Mouse (Mus musculus) heart, adult 9 months (tissue): ENCODE data around the gene Arhgap23.
A peak's percentile ranks its signal among the peaks of the same experiment; 100 is the strongest.

Experiments
- DNase-seq, 2 experiments: peaks; one replicate each; pipeline ENCODE4 v3.0.0; 2022; ENCODE audit warnings: low spot score in 2 of 2

Arhgap23 gene

DNA sequence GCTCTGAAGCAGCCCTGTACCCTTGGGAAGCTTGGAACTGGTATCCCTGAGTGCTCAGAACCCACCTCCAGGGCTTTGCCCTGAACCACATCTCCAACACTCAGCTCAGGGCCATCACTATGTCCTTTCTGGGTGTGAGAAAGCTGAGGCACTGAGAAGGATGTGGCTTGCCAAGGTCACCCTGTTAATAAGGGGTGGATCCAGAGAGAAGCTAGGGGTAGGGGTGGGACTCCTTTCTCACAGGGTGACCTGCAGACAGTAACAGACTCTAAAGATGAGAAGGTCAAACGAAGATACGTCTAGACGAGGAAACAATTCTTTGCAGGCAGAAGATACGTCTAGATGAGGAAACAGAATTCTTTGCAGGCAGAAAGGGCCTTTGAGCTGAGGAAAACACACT is 87.5 kb downstream of the Arhgap23 start:
- DNase-seq, result no peak

DNA sequence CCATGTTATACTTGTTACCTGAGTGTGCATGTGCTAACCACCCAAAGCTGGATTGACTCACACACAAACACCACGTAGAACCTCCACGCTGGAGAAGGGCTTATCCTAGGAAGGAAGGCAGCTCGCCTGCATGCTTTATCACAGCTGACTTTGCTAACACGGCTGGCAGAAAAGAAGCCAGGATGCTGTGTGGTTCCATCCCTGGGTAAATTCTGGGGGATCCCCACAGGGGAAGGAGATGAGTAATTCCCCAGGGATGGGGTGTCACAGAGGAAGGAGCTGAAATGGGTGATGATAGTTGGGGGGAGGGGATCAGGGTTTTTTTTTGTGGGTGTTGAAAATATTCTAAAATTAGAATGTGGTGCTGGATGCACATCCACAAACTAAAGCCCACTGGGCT is 90.5 kb downstream of the Arhgap23 start:
- DNase-seq, result no peak

DNA sequence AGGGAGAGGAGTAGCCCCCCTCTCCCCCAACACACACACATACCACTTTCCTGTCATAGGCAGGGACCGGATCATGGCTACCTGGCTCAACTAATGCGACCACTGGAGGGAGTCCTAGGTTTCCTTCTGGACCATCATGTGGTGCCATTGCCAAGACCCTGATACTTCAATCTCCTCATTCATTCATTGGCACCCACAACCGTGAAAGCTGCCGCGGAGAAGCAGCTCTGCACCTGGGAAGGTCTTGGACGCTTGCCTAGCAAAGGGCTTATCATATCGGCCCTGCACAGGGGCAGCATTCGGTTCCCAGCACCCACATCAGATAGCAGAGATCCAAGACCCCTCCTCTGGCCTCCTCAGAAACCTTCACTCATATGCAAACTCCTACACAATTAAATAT is 91.0 kb downstream of the Arhgap23 start:
- DNase-seq, result no peak

DNA sequence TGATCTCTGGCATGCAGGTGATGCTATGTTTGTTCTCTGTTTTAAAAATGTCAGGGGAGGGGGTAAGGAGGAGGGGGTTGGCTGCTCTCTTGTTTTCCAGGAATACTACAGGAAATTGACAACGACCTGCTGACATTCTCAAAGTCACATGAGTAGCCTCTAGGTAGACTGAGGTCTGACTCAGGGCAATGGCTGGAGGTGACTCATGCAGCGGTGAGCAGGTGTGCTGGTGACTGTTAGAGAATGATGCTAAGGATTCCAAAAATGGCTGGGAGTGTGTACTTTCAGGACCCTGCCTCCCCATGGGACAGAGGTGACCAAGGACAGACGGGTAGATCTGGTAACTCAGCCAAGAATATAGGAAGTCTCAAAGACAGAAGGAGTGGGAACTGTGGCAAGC is 92.9 kb downstream of the Arhgap23 start:
- no peak for DNase-seq

DNA sequence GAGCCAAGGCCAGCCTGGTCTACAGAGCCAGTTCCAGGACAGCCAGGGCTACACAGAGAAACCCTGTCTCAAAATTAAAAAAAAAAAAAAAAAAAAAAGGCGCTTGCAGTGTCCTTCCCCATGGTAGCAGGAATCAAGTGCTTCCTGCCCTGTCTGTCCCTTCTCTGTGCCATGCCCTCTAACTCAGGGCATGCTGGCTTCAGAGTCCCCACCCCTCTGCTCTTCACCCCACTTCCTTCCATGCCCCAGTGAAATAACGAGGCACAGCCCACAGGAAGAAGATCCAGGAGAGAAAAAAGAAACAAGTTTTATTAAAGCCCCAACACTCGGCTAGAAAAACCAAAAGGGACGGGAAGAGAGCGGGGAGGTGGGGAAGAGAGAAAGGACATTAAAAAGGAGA is 93.7 kb downstream of the Arhgap23 start:
- no peak for DNase-seq

DNA sequence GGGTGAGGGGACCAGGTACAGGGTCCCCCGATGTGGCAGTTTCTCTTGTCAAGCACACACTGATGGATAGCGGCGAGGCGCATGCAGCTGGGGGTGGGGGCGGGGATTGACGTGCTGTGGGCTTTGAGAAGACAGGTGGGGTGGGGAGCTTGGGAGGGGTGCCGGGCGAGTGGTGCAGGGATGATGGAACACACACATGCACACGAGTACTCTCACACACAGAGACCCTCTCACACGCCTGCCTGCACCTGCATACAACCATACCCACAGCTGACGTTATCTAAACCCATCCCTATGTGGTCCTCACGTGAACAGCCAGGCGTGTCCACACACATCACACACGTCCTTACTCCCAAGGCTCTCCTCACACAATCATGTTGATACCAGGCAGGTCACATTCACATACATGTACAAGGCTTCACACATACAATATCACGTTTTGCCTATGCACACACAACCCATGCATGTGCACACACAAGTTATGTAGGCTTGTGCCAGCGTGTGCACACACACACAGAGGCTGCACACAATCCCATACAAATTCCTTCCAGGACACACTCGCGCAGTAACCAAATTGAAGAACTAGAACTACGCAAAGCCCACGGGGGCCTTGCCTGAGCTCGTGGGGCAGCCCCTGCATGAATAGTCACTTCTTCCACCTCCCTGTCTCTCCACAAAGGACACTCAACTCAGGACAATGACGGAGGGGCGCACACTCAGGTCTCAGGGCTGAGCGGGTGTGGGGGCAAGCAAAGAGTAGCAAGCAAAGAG is 94.6 kb downstream of the Arhgap23 start:
- DNase-seq, result no peak

DNA sequence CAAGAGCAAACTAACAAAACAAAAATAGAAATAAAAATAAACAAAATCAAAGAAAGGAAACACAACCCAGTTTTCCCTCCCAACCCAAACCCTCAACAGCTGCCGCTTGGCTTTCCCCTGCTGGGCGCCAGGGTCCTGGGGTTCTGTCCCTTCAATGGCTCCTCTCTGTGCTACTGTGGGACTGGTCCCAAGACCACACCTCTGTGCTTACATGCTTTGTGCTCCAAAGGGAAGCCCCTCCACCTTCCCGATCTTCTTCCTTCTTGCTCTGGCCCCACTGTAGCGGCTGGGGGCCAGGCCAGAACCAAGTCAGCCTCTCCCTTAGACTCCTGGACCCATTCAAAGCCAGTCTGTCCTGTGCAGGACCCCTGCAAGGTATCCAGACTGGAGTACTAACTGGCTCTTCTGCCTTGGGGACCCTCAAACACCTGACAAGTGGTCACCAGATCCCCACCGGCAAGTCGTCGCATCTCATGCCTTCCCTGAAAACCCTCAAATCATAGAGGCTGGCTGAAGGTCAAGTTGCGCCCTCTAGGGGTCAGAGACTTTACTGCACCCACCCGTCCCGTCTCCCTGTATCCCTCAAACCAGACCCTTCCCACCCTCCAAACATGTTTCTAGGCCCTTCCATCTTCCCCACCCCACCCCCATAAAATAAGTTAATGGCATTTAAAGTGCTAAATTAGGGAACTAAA is 95.8 kb downstream of the Arhgap23 start:
- peak; percentile 47 to 51 for DNase-seq

DNA sequence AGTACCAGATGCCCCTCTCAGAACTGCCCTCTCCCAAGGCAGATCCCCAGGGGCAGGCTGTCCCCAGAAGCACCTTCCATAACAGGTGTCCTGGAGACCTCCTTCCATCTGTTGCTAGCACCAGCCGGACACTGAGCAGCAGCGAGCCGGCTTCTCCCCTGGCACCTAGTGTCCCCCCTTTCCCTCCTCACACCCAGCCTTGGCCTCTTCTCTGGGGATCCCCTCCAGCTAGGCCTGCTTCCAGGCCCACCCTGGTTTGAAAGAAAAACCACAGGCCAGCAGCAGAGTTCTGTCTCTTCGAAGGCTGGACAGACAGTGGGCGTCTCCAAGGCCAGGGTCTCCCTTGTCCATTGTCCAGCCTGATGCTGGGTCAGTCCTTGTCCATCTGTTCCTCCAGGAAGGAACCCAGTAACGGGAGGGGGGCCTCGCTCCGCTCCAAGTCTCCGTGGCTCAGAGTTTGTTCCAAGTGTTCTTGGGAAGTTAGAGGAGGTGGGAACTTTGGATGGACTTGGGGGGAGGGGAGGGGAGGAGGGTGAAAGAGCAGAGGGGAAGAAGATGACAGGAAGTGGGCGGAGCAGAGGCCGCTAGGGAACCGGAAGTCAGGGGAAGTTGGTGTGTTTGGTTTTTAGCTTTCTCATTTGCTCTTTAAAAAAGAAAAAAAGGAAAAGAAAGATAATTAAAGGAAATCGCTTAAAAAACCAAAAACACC is 96.5 kb downstream of the Arhgap23 start:
- DNase-seq, result peak; percentile 43 to 61

DNA sequence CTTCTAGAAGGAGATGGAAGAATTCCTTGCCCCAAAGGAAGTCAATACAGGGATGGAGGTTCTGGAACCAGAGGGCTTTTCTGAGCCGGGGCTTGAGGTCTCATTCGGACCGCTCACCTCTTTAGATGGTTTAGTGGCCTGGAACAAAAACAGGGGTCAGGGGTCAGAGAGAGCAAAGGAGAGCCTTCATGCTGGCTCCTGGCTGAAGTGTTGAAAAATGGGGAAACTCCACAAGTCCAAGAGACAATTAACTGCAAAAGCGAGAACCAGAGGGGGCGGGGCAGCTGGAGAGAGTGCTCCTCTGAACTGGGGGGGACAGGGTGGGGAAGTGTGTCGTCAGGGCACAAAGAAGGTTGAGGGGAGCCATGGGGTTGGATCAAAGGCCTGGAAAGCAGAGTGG is 97.2 kb downstream of the Arhgap23 start:
- no peak for DNase-seq

DNA sequence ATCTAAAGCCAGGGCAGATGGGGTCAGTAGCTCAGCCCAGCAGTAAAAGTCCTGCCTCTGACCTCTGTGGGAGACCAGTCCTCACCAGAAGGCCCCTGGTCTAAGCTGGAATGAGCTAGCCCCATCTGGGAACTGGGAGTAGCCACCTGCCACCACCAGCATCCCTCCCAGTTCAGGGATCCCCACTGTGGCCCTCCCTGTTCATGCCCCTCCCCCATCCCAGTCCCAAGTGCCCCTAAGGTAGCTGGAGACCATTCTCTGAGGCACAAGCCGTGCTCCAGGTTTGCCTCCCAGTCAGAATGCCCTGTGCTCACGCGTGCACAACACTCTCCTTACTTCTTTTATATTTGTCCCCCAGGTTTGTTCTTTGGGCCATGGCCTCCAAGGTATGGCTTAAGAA is 97.7 kb downstream of the Arhgap23 start:
- no peak for DNase-seq

DNA sequence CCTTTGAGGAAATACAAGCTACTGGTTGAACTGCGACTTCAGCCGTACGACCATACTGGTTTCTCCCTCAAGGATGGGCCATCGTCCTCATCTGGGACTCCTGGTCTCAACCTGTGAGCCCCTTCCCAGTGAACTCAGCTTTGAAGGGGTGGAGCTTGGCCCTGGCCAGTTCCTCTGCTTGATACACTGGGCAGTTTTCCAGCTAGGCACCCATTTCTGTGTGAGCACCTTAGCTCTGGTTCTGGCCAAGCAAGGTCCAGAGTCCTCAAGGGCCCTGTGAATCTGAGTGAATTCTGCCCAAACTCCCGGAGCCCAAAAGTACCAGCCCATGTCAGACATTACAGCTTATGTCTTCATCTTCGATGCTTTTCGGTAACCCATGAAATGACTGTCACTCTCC is 105.2 kb downstream of the Arhgap23 start:
- DNase-seq, result no peak

DNA sequence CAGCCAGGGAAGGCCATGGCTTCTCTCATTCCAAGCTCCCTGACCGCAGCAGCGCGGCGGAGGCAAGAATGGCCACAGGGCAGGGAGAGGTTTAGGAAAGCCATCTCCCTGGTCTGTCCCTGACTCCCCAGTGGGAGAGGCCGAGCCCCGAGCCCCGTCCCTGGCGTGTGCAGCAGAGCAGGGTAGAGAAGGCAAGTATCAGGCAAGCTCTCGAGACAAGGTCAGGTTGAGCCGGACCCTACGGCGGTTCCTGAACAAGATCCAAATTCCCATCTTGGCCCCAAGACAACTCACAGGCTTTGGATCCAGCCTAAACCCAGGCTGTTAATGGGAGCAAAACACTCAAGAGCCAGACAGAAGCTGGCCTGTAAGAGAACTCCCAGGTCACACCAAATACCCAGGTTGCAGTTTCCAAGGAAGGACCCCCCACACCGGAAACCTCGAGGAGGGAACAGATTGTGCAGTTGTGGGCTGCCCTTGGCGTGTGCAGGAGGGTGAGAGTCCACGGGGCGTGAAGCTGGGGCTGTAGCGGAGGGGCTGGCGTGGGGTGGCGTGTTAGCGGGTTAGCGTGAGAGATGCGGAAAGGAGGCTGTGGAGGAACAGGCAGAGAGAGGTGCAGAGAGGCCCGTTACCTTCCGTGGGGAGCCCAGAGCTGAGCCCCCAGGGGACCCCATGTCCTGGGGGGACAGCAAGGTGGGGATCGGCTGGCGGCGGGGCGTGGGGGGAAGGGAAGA is 106.6 kb downstream of the Arhgap23 start:
- DNase-seq, result no peak

DNA sequence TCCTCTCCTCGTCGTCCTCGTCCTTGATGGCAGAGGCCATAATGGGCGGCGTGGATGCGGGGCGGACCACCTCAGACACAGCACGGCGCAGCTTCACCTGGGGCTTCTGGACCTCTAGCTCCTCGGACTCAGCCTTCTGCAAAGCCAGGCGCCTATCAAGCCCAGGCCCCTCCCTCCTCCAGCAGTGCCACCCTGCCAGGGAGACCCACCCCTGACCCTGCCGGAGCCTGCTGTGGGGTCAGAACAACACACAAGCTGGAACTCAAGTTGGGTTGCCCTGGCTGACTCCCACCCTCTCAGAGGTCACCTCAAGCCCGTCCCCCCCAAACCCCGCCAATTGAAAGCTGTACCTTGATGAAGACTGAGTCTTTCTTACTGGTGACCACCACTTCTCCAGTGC is 107.8 kb downstream of the Arhgap23 start:
- no peak for DNase-seq

DNA sequence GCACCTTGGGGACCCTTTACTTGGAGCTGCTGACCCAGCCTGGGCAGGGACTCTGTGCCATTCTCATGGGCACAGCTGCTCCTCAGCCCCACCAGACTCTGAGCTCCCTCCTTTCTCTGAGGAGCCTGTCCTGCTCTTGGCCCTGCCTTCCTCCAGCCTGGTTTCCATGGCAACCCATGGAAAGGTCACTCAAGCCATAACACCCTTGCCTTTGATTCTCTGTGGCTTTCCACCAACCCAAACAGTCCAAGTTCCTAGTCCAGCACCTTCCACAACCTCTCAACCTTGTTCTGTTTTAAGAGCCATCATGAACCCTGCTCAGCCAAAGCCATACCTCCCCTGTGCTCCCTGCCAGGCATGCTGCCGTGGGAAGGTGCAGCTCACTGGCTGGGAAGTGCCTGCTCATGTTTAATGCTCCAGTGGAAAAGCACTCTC is 108.5 kb downstream of the Arhgap23 start:
- peak in 1 of 2 experiments; percentile 14 for DNase-seq

DNA sequence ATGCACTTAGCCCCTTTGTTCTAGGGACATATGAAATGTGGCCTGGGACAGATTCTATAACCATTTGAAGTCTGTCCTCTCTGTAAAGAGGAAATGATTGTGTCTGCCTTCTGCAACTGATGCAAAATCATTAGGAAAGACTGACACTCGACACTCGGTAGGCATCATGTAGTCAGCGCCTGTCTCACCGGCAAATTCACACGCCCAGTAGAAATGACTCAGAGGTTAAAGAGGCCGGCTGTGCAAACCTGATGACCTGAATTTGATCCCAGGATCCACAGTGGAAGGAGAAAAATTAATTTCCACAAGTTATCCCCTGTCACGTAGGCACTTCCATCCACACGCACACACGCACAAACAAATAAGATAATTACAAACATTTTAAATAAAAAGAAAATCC is 109.0 kb downstream of the Arhgap23 start:
- DNase-seq, result no peak

DNA sequence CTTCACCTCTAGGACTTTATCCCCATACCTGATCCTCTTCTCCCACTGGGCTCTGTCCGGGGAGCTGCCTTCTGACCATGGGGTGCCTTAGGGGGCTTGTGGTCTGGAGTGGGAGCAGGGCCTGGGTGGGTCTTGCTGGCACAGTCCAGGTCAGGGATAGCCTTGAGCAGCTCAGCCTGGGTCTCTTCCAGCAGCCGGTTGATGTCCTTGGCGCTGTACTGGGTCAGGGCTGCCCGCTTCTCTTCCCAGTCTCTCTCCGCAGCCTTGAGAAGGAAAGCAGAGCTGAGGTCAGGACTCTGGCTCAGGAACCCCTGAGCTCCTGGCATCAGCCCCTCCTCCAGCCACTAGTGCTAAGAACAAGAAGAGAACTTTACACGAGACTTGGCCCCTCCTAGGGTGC is 110.0 kb downstream of the Arhgap23 start:
- DNase-seq, result no peak

DNA sequence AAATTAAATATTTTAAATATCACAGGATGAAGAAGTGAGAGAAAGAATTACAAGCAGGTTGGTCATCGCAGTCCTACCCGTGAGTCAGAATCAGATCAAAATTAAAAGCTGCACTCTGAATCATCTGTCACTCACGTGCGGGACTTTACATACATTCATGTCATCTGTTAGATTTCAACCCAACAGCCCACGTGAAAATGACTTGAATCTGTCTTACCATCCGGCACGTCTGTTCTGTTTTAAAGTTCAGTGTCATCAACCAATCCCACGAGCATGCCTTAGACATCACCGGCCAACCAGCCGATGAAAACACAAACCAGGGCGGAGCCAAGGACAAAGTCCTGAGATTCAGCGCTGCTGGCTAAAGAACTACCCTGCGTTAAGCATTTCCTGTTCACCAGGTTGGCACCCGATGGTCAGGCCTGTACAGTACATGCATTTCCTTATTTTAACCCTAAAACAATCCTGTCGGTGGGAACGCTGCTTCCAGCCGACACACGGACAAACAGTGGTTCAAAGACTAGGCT is 113.0 kb downstream of the Arhgap23 start:
- no peak for DNase-seq

DNA sequence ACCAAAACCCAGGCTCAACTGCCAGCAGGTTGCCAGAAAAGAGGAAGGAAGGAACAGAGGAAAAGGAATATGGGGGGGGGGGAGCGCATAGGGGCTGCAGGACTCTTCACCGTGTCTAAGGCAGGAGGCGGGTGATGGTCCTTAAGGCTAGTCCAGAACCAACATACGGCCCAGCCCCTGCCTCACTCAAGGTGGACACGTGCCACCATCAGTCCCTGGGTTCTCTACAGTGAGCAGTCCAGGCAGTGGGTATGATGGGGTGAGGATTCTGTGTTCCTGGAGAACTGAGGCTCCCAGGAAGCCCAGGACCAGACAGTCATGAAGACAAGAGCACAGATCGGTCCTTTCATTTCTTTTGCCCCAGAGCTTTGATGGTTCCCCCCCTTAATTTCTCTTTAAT is 114.7 kb downstream of the Arhgap23 start:
- DNase-seq, result no peak

DNA sequence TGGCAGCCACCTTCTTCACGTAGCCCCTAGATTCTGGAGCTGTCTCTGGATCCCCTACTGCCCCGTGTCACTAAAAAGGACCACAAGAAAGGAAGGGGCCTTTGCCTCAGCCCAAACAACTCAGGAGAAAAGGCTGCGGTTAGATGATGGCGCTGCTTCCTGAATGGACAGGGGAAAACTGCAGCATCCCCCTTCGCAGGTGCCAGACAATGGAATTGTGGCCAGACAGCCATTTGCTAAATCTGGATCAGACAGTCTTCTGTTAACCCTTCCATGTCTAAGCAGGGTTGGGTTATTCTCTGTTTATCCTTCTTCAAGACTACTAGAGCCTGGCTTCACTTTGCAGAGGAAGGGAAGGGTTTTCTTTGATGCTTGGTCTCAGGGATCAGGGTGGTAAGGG is 115.6 kb downstream of the Arhgap23 start:
- DNase-seq, result no peak

DNA sequence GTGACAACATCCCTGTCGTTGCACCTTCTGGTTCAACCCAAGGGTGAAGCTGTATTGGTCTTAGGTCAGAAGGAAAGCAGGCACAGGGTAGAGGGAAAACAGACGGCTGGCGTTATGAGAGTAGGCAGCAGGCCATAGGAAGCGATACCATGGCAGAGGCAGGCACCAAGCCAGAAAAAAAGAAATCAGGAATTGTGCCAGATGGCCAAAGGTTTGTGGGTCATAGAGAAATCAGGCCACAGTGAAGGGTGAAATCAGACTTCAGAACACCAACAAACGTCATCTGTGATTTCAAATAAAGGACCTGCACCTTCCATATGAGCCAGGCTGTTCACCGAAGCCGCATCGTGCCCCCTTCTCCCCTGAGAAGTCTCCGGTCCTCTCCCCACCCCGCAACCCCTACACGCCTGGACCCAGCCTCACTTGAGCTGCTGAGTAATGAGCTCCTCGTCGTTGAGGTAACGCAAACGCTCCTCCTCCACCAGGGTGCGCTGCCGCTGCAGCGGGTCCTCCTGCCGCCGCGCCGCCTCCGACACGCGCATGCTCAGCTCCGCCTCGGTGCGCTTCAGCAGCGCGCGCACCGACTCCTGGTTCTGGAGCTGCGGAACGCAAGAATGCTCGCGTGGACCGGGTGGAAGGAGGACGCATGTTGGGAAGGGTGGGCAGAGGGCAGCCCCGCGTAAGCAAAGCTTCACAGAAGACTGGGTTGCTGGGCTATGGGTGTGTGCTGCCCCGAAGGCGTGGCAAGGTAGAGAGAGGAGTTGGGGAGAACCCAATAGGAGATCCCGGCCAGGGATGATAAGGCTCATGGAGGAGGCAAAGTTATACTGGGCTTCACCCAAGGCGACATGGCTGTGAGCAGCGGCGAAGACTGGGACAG is 116.3 kb downstream of the Arhgap23 start:
- DNase-seq, result peak; percentile 72 to 74

DNA sequence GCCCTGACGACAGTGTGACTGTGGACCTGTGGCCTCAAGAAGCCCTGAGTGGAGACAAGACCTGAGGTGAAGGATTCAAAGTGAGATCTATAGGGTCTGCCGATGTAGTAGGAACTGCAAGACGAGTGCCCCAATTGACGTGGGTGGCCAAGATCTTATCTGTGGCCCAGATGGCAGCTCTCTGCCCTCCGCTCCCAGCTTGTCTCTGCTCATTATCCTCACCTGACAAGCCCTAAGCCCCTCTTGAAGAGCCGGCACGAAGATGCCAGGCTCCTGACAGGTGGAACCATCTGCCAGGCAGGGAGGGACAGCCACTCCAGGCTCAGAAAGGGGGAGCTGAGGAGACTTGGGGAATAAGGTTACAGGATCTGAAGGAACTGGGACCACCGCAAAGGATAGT is 117.0 kb downstream of the Arhgap23 start:
- DNase-seq, result no peak
